Mouse (Mus musculus) cerebellum, postnatal 25 days (tissue): ENCODE results near the gene 1700024G13Rik.
"Not testable (repeated sequence)": the region's sequence is repeated elsewhere in the genome, so short reads cannot be mapped to it uniquely, and the experiment has no call there.

ENCODE experiments used
- DNase-seq, 2 experiments: peaks; one replicate each; pipeline ENCODE4 v3.0.0; 2021; ENCODE audit warnings: mixed read lengths in 2 of 2

1700024G13Rik gene

GRCm38 (mm10) chr14:32388196-32388595 lies at the start of gene 1700024G13Rik:
TSS of gene 1700024G13Rik (minus strand) at chr14:32388391.
- peak in 1 of 2 experiments; percentile 18 for DNase-seq

- DNase-seq, result no peak
These were observed 49.2 kb upstream of the 1700024G13Rik start for GRCm38 (mm10) chr14:32437352-32437793.

DNA sequence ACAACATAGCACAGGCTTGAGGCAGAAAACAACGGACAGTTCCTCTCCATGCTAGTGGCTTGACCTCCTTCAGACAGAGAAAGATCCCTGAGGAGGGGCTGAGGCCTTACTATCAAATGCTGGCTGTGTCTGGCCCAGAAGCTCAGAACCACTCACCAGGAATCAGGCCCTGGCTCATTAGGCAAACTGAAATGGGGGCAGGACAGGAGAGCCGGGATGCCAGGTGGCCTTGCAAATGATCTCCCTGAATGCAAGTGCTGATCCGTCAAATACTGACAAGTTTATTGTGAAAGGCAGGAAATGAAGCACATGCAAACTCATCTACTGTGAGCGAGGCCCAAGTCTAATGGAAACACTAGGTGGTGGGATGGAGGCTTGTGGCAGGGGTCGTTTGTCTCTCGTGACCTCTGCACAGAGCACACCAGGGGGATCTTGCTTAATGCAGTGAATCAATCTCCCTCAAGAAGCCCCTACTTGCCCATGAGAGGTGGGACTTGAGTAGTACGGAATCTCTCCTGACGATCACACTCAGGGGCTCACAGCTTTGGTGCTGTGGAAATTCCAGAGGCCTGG lies 40.9 kb upstream of the 1700024G13Rik start:
- no peak for DNase-seq

GRCm38 (mm10) chr14:32423946-32424345 lies 35.8 kb upstream of the 1700024G13Rik start:
- DNase-seq, result peak; percentile 62 to 67

GRCm38 (mm10) chr14:32418747-32419146 lies 30.6 kb upstream of the 1700024G13Rik start:
- no peak for DNase-seq

DNA sequence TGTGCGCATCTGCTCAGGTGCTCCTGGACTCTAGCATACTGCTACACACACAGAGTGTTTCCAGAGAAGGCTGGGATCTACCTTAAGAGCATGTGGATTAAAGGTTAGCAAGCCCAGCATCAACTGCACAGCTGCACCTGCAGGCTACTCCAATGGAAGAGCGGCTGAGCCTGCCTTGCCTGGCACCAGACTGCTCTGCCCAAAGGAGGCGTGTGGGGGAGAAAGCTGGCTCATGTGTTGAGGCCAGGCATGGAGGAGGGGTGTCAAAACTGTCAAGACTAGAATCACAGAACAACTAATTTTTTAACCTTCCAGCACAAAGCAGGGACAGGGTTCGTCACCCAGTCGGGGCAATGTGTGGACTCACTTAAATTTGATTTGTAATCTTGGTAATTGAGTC lies 23.9 kb upstream of the 1700024G13Rik start:
- no peak for DNase-seq

DNA sequence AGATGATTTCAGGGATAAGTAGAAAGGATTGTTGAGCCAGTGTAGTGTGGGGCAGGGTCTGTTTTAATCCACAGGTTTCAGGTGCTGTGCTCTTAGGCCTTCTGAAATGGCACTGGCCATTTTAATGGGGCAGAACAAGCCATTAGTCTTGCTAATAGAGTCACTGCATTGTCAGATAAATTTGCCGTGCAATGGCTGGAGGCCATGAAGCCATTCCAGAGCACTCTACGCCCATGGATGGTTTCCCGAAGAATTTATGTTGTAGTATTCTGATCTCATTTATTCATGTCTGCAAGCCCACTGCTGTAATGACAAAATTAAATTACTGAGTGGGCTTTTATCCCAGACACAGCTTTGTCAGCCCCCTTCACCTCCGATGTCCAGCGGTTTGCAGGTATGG lies 21.9 kb upstream of the 1700024G13Rik start:
- DNase-seq, result no peak

DNA sequence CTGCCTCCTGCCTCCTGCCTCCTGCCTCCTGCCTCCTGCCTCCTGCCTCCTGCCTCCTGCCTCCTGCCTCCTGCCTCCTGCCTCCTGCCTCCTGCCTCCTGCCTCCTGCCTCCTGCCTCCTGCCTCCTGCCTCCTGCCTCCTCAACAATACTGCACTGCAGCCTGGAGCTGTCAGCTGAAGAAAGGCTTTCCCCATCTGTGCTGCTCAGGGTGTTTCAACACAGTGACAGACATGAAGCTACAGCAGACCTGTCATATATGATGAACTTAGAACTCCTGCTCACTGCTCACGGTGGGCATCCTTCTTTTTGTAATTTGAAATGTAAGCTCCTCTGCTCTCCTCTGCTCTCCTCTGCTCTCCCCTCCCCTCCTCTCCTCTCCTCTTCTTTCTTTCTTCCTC lies 17.2 kb upstream of the 1700024G13Rik start:
- not testable (repeated sequence) for DNase-seq

GRCm38 (mm10) chr14:32381619-32382018 lies 6.6 kb downstream of the 1700024G13Rik start:
- peak; percentile 27 to 53 for DNase-seq

GRCm38 (mm10) chr14:32381066-32381465 lies 7.1 kb downstream of the 1700024G13Rik start:
- DNase-seq, result peak; percentile 53 to 61

DNA sequence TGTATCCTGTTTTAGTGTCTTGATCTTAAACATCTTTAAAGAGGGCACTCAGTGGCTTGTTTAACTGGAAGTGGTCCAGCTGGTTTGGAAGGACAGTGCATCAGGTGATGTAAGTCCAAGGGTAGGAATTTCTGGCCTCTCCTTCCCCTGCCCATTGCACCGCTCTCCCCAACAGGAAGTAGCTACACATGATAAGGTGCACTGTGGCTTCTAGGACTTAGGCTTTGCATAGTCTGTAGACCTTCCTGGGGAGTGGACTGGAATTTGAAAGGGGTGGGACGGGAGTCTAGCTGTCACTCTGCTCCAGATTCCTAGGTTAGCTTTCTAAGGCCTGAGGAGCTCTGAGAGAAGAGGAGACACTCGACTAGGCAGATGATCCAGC lies 8.1 kb downstream of the 1700024G13Rik start:
- DNase-seq, result no peak

DNA sequence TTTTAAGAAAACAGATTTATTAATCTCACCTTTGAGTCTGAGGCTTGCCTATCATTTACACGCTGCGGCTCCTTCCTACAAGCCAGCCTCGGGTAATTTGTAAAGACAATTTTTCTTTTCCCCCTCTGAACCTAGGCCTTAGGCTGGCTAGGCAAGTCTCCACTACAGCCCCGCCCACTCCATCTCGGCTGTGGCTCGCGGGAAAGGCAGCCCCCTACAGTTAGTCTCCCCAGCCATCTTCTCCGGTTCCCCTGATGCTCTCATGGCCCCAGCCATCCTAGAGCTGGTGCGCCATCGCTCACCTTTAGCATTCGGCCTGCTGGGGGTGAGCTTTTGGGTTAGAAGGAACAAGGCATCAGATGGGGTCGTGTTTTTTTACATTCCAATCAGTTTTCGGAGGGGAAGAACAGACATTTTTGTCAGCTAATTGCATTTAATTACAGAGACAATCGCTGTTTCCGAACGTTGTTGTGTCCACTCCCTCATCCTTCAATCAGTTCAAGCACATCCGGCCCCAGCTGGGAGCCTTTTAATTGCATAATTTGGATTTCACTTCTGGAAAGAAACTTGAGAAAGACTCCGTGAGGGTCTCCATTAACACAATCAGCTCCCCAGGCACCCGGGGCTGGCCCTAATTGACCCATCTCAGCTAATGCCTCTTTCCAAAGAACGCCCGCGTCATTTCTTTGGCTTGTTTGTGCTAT lies 8.6 kb downstream of the 1700024G13Rik start:
- DNase-seq, result peak in 1 of 2 experiments; percentile 17

GRCm38 (mm10) chr14:32372510-32372909 lies 15.7 kb downstream of the 1700024G13Rik start:
- no peak for DNase-seq

DNA sequence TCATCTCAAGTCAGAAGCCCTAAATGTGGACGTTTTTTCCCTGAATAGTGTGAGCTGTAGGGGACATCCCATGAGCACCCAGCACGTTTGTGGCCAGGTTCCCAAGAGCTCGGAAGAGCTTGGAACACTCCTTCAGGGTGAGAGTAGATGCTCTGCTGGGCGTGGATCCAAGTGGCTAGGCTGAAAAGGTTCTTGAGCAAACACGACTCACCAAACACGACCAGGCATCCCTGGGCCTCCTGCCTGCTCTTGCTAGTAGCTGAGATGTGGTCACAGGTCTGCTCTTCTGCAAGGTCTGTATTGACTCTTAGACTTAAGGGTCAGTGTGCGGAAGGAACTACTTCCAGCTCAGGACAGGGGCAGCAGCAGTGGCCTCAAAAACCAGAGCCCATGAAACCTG lies 18.4 kb downstream of the 1700024G13Rik start:
- DNase-seq, result peak in 1 of 2 experiments; percentile 27

GRCm38 (mm10) chr14:32364359-32364758 lies 23.8 kb downstream of the 1700024G13Rik start:
- DNase-seq, result no peak

DNA sequence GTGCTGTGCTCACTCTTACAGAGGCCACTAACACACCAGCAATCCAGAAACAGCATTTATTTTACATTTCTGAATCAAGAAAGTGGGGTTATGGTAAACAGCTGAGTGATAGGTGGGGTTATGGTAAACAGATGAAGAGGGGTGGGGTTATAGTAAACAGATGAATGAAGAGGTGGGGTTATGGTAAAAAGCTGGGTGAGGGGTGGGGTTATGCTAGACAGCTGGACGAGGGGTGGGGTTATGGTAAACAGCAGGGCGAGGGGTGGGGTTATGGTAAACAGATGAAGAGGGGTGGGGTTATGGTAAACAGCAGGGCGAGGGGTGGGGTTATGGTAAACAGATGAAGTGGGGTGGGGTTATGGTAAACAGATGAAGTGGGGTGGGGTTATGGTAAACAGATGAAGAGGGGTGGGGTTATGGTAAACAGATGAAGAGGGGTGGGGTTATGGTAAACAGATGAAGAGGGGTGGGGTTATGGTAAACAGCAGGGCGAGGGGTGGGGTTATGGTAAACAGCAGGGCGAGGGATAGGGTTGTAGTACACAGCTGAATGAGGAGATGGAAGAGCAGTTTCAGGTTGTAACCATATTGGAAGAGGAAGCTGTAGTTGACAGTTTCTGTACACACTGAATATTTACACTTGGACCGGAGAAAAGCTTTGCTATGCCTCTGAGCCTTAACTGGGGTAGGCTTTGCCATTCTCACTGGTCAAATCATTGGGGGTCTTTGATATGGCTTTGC lies 36.8 kb downstream of the 1700024G13Rik start:
- not testable (repeated sequence) for DNase-seq

GRCm38 (mm10) chr14:32347307-32347706 lies 40.9 kb downstream of the 1700024G13Rik start:
- DNase-seq, result no peak

DNA sequence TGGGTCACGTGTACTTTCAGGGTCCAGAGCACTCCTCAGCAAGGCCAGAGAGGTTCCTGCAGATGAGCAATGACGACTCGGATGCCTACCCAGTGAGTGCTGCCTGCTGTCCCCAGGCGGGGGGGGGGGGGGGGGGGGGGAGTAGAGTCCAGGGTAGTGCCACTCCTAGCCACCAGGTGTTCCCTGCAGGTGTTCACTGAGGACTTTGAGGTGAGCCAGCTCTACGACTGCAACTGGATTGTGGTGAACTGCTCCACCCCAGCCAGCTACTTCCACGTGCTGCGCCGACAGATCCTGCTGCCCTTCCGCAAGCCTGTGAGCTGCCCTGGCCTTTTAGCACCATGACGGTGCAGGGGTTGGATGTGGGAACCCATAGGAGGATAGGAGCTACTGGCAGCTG lies 43.5 kb downstream of the 1700024G13Rik start:
- no peak for DNase-seq

DNA sequence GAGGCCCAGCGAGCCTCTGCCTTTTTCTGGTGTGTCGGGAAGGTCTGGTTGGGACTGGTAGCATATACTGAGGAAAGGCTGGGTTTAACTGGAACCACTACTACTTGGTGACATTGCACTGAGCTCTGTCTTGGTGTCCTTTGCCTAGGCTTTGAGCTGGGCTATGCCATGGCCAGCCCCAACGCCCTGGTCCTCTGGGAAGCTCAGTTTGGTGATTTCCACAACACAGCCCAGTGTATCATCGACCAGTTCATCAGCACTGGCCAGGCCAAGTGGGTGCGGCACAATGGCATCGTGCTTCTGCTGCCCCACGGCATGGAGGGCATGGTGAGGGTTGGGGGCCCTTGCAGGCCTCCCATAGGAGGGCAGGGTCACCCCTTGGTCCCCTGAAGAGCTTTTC lies 44.0 kb downstream of the 1700024G13Rik start:
- no peak for DNase-seq

DNA sequence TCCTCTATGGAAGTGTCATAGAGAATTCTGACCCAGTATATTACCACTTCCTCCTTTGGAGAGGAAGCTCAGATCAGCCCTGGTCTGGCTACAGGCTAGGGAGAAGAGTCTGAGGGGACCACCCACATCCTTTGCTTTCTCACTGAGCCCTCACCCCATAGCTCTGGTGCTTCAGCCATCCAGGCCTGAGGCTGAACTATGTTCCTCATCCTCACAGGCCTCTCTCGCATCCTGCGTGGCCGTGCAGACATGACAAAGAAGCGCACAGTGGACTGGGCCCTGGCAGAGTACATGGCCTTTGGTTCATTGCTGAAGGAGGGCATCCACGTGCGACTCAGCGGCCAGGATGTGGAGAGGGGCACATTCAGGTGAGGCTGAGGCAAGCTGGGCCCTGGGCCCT lies 46.4 kb downstream of the 1700024G13Rik start:
- DNase-seq, result no peak

GRCm38 (mm10) chr14:32336547-32336946 lies 51.6 kb downstream of the 1700024G13Rik start:
- DNase-seq, result peak; percentile 86 to 89

- DNase-seq, result peak; percentile 77 to 84
These were observed 52.2 kb downstream of the 1700024G13Rik start for GRCm38 (mm10) chr14:32336021-32336420.
